Mouse (Mus musculus): ENCODE measurements around the gene Egfr.

The Egfr gene

DNA sequence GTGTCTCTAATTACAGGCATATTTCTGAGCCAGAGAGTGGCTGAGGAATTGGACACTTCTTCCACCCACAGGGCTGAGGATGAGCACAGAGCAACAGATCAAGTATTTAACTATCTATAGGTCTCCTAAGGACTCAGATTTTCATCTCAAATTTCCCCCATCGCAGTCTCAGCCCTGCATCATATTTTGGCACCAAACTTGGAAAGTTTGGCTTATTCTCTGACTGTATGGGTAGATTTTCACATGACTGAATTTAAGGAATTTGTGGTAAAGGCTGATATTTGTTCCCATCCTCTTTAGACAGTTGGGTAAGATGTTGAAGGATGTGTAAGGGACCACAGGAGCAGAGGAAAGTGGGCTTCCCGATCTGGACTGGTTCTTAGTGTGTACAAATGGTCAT lies 145.7 kb downstream of the Egfr start:
- peak; percentile 12 for DNase-seq (ENCODE audit: low spot score)

DNA sequence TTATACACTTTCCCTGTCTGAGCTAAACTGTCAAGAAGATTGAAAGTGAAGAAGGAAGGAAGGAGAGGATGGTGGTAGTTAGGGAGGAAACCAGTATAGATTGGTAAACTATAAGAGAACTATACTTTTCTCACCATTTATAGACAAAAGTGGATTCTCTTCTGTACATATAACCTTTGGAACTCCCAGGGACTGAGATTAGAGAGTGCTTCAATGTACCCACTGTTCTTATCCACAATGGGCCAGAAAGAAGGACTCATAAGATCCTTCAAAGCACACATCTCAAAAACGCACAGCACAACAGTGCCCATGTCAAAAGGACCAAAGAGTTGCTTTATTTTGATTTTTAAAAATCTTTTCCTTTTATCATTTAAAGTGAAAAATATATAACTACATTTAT lies 148.2 kb downstream of the Egfr start:
- no peak for DNase-seq (ENCODE audit: low spot score)

- DNase-seq (ENCODE audit: low spot score): no peak
Observed at GRCm38 (mm10) chr11:16900653-16901416, 148.8 kb downstream of the Egfr start.

DNA sequence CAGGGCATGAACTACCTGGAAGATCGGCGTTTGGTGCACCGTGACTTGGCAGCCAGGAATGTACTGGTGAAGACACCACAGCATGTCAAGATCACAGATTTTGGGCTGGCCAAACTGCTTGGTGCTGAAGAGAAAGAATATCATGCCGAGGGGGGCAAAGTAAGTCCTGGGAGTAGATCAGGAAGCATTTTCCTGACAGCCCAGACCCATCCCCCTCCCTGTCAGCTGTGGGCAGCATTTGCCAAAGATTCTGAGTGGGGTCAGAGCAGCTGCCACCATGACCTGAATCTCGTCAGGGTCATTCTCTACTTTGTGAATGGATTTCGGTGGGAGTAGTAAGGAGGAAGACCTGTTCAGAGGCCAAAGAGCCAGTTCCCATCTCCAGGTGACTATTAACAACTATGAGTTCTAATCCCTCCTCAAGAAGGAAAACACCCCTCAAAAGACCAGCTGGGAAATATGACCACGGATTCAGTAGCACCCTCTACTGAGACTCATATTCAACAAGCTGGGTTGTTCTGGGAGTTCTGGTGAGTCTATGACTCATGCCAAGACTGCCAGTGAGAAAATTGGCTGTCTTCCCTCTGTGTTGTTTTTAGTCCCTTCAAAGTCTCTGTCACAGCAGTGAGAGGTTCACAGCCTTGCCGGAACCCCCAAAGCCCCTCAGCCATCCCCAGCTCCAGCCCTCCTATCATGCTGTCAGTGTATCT lies 152.5 kb downstream of the Egfr start:
- peak; percentile 73 for DNase-seq (ENCODE audit: low spot score)

GRCm38 (mm10) chr11:16905012-16905332 lies 153.0 kb downstream of the Egfr start:
- DNase-seq (ENCODE audit: low spot score): no peak

- DNase-seq (ENCODE audit: low spot score): no peak
Observed at GRCm38 (mm10) chr11:16906530-16906929, 154.5 kb downstream of the Egfr start.

GRCm38 (mm10) chr11:16907517-16908129 lies 155.6 kb downstream of the Egfr start:
- DNase-seq (ENCODE audit: low spot score): peak; percentile 90

DNA sequence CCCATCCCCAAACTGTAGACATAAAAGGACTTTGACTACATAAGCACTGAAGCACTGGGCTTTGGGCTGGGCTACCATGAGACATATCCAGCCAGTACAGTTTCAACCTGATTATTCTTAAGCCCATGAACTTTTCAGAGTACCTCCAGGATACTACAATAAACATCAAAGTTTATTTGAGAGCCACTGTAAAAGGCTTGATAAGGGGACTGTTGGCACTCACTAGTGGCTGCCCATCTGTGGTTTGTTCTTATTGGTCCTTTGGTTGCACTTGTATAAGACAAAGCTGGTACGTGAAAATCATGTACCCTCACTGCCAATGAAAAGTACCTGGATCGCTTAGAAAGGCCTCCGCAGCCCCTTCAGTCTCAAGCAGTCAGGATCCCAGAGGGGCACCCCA lies 162.8 kb downstream of the Egfr start:
- no peak for DNase-seq (ENCODE audit: low spot score)

DNA sequence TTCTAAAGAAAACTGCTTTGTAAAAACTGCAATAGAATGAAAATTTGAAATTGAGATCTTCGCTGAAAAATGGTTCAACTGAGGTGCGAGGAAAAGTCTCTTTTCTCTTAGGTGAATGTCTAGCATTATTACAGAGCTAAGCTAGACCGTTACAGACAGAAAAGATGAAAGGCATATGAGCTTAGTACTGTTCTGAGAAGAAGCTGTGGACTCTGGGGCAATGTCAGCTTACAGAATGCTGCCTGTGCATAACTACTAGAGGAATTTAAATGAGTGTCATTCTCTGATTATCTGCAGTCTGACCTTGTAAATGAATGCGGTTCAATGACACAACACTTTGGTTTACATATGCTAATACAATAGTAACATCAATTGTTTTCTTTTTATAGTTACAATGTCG lies 163.8 kb downstream of the Egfr start:
- DNase-seq (ENCODE audit: low spot score): no peak

- DNase-seq (ENCODE audit: low spot score): no peak
Observed at GRCm38 (mm10) chr11:16917512-16917911, 165.5 kb downstream of the Egfr start.

DNA sequence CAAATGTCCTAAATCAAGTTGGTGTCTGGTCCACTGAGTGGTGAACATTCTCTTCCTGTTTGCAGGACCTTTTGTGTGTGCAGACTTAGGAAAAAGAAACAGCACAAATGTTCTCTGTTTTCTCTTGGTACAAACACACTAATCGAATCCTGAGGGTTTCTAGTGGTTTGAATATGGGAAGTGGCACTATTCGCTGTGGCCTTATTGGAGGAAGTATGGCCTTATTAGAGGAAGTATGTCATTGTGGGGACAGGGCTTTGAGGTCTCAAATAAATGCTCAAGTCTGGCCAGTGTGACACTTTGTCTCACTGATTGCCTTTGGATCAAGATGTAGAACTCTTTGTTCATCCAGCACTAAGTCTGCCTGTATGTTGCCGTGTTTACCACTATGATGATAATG lies 180.2 kb downstream of the Egfr start:
- DNase-seq (ENCODE audit: low spot score): no peak

GRCm38 (mm10) chr11:16935577-16936236 lies 183.7 kb downstream of the Egfr start:
- DNase-seq (ENCODE audit: low spot score): peak; percentile 91

GRCm38 (mm10) chr11:16941103-16941793 lies 189.2 kb downstream of the Egfr start:
- no peak for DNase-seq (ENCODE audit: low spot score)

GRCm38 (mm10) chr11:16941973-16942452 lies 190.0 kb downstream of the Egfr start:
- DNase-seq (ENCODE audit: low spot score): no peak

- no peak for DNase-seq (ENCODE audit: low spot score)
Observed at GRCm38 (mm10) chr11:16943016-16943415, 191.0 kb downstream of the Egfr start.

- DNase-seq (ENCODE audit: low spot score): peak; percentile 86
Observed at GRCm38 (mm10) chr11:16948756-16949155, 196.8 kb downstream of the Egfr start.

DNA sequence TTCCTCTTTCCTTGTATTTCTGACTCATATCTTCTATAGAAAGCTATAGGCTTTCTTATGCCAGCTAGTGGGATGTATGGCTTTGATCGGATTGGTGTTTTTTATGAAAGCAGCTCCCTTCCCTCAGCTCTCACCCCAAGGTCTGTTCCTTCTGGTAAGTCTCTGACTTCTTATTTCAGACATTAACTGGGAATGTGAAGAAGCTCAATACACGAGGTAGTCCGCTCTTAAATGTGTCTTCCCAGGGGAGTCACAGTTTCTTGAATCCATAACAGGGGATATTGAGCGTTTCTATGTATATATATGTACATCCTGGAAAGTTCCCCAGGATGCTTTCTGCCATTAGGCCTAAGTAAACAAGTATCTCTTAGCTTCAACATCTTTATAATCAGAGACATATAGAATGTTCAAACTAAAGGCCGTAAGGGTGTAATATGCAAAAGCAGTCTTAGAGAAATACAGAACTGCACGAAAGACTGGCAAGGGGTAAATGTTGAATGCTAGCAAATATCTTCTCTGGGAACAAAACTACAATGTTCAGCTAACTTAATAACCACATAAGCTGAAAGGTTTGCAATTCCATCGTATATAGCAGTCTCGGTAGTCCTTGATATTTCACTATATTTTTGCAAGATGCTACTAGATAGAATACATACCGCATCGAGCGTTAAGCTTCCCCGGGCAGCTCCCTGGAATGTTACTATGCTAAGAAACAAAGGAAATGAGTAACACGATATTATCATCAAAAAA lies 198.4 kb downstream of the Egfr start:
- DNase-seq (ENCODE audit: low spot score): no peak

GRCm38 (mm10) chr11:16950976-16951760 lies 199.2 kb downstream of the Egfr start, which contains the start of gene Fbxo48:
Gene Fbxo48 (plus strand): TSS chr11:16951375.
- peak; percentile 99 for DNase-seq (ENCODE audit: low spot score)

GRCm38 (mm10) chr11:16951761-16952010 lies 199.7 kb downstream of the Egfr start:
- no peak for DNase-seq (ENCODE audit: low spot score)

- DNase-seq (ENCODE audit: low spot score): no peak
Observed at GRCm38 (mm10) chr11:16956115-16956862, 204.3 kb downstream of the Egfr start.

Measured in adipocyte (in vitro differentiated cells).